Mouse (Mus musculus): ENCODE measurements at regions not wholly inside any gene's neighbourhood (a gene's known extent, or its start where the extent isn't known, plus 50 kb on each side); places are given as distances from the start of the nearest gene placed in this dataset.

GRCm38 (mm10) chr15:49229063-49229462 is 4655.6 kb upstream of the Gm7489 start:
- Histone ChIP-seq H3K27ac (ENCODE audit: control insufficient read depth, low read depth, low read length) (no peak overlapping the region), H3K9ac (ENCODE audit: control insufficient read depth, low read depth, low read length, poor library complexity, severe bottlenecking) (no peak overlapping the region), H3K4me3 (ENCODE audit: control insufficient read depth in 1 of 2, insufficient read depth in 1 of 2, low read depth in 2 of 2, low read length in 2 of 2) (no peak overlapping the region), H3K36me3 (ENCODE audit: control insufficient read depth in 1 of 2, insufficient read depth in 2 of 2, low read length in 2 of 2) (no peaks in the 10 kb centered on the region), H3K27me3 (ENCODE audit: control insufficient read depth in 1 of 2, insufficient read depth in 2 of 2, low read length in 2 of 2) (no peaks in the 10 kb centered on the region), H3K79me2 (ENCODE audit: control insufficient read depth, insufficient read depth, low read length, poor library complexity) (no peaks in the 10 kb centered on the region), H3K9me3 (replicated peaks; ENCODE audit: insufficient read depth, low read length) (no peaks in the 10 kb centered on the region), H3K4me1 (ENCODE audit: control insufficient read depth in 1 of 2, insufficient read depth in 2 of 2, low read length in 2 of 2) (no peaks in the 10 kb centered on the region)
- no peak for TF ChIP-seq MYC (IDR thresholded peaks at IDR 0.05; ENCODE audit: low read depth, low read length)
- TF ChIP-seq POLR2A (IDR thresholded peaks at IDR 0.05; ENCODE audit: control insufficient read depth in 1 of 2, insufficient read depth in 1 of 2, low read depth in 1 of 2, low read length in 2 of 2, poor library complexity in 1 of 2) = no peak
- no peak for TF ChIP-seq ELF1 (IDR thresholded peaks at IDR 0.05; ENCODE audit: low read depth, low read length)
- no peak for TF ChIP-seq MAFK (IDR thresholded peaks at IDR 0.05; ENCODE audit: borderline replicate concordance, low read depth, low read length)
- TF ChIP-seq NELFE (IDR thresholded peaks at IDR 0.05; ENCODE audit: low read depth, low read length) = no peak
- no peak for TF ChIP-seq MEF2A (IDR thresholded peaks at IDR 0.05; ENCODE audit: extremely low read depth, insufficient replicate concordance, low read depth, low read length, poor library complexity, severe bottlenecking)
- TF ChIP-seq E2F4 (IDR thresholded peaks at IDR 0.05; ENCODE audit: borderline replicate concordance, low read depth, low read length) = no peak
- TF ChIP-seq TCF12 (IDR thresholded peaks at IDR 0.05; ENCODE audit: low read depth, low read length) = no peak
- no peak for DNase-seq (ENCODE audit: low read depth, low spot score)

- no peaks in the 10 kb centered on the region for H3K36me3 ChIP-seq (ENCODE audit: control insufficient read depth in 1 of 2, insufficient read depth in 2 of 2, low read length in 2 of 2)
- no peaks in the 10 kb centered on the region for H3K79me2 ChIP-seq (ENCODE audit: control insufficient read depth, insufficient read depth, low read length, poor library complexity)
- no peaks in the 10 kb centered on the region for H3K4me1 ChIP-seq (ENCODE audit: control insufficient read depth in 1 of 2, insufficient read depth in 2 of 2, low read length in 2 of 2)
- no peak overlapping the region for H3K27ac ChIP-seq (ENCODE audit: control insufficient read depth, low read depth, low read length)
- no peaks in the 10 kb centered on the region for H3K9me3 ChIP-seq (replicated peaks; ENCODE audit: insufficient read depth, low read length)
- H3K27me3 ChIP-seq (ENCODE audit: control insufficient read depth in 1 of 2, insufficient read depth in 2 of 2, low read length in 2 of 2) = no peaks in the 10 kb centered on the region
- DNase-seq (ENCODE audit: low read depth, low spot score) = no peak
- H3K9ac ChIP-seq (ENCODE audit: control insufficient read depth, low read depth, low read length, poor library complexity, severe bottlenecking) = no peak overlapping the region
- H3K4me3 ChIP-seq (ENCODE audit: control insufficient read depth in 1 of 2, insufficient read depth in 1 of 2, low read depth in 2 of 2, low read length in 2 of 2) = no peak overlapping the region
- no peak for TF ChIP-seq CTCF (IDR thresholded peaks at IDR 0.05 in 2 of 3, conservative IDR thresholded peaks at IDR 0.05 in 1 of 3; ENCODE audit: control insufficient read depth in 1 of 3, insufficient read depth in 1 of 3, low read depth in 2 of 3, low read length in 3 of 3, poor library complexity in 1 of 3, severe bottlenecking in 1 of 3)
- no peak for TF ChIP-seq MYB (IDR thresholded peaks at IDR 0.05; ENCODE audit: low read depth, low read length)
- no peak for TF ChIP-seq HCFC1 (IDR thresholded peaks at IDR 0.05; ENCODE audit: low read depth, low read length)
- TF ChIP-seq CHD2 (IDR thresholded peaks at IDR 0.05; ENCODE audit: low read length) = no peak
- TF ChIP-seq ZKSCAN1 (IDR thresholded peaks at IDR 0.05; ENCODE audit: low read depth, low read length) = no peak
- TF ChIP-seq MYC (IDR thresholded peaks at IDR 0.05; ENCODE audit: low read depth, low read length) = no peak
- TF ChIP-seq KAT2A (conservative IDR thresholded peaks at IDR 0.05; ENCODE audit: low read depth, low read length) = no peak
Measured at GRCm38 (mm10) chr15:49230846-49231245, 4653.9 kb upstream of the Gm7489 start.

GRCm38 (mm10) chr15:49270198-49270597 is 4614.5 kb upstream of the Gm7489 start:
- H3K9me3 ChIP-seq (replicated peaks; ENCODE audit: insufficient read depth, low read length) = no peaks in the 10 kb centered on the region
- no peak overlapping the region for H3K9ac ChIP-seq (ENCODE audit: control insufficient read depth, low read depth, low read length, poor library complexity, severe bottlenecking)
- no peak overlapping the region for H3K4me3 ChIP-seq (ENCODE audit: control insufficient read depth in 1 of 2, insufficient read depth in 1 of 2, low read depth in 2 of 2, low read length in 2 of 2)
- peak; percentile 45 for DNase-seq (ENCODE audit: low read depth, low spot score)
- peak; percentile 52 for TF ChIP-seq ZC3H11A (IDR thresholded peaks at IDR 0.05; ENCODE audit: low read depth, low read length)
- TF ChIP-seq SMC3 (IDR thresholded peaks at IDR 0.05; ENCODE audit: low read depth, low read length) = peak; percentile 69
- TF ChIP-seq CTCF (IDR thresholded peaks at IDR 0.05 in 2 of 3, conservative IDR thresholded peaks at IDR 0.05 in 1 of 3; ENCODE audit: control insufficient read depth in 1 of 3, insufficient read depth in 1 of 3, low read depth in 2 of 3, low read length in 3 of 3, poor library complexity in 1 of 3, severe bottlenecking in 1 of 3) = peak in 1 of 3 experiments; percentile 58; a peak in 2 of 6 replicates
- TF ChIP-seq RAD21 (IDR thresholded peaks at IDR 0.05; ENCODE audit: low read depth, low read length) = peak; percentile 72
- no peak for TF ChIP-seq BHLHE40 (IDR thresholded peaks at IDR 0.05; ENCODE audit: borderline replicate concordance, low read depth, low read length)
- H3K79me2 ChIP-seq (ENCODE audit: control insufficient read depth, insufficient read depth, low read length, poor library complexity) = no peaks in the 10 kb centered on the region
- no peaks in the 10 kb centered on the region; a peak in 1 of 4 replicates for H3K36me3 ChIP-seq (ENCODE audit: control insufficient read depth in 1 of 2, insufficient read depth in 2 of 2, low read length in 2 of 2)
- no peaks in the 10 kb centered on the region for H3K27me3 ChIP-seq (ENCODE audit: control insufficient read depth in 1 of 2, insufficient read depth in 2 of 2, low read length in 2 of 2)
- H3K4me1 ChIP-seq (ENCODE audit: control insufficient read depth in 1 of 2, insufficient read depth in 2 of 2, low read length in 2 of 2) = no peaks in the 10 kb centered on the region
- H3K27ac ChIP-seq (ENCODE audit: control insufficient read depth, low read depth, low read length) = no peak overlapping the region

Measured in MEL (cell line).